Mouse (Mus musculus): ENCODE measurements around the gene Hinfp. TPM values are rescaled to one million over a fixed set of nuclear protein-coding genes. Genes with fewer than 3 reads are reported as not detected.

Gene Hinfp
- total and polyA plus RNA-seq, 3 experiments = 8.4 to 46.1 (median 22.0) TPM

- ATAC-seq (ENCODE audit: extremely low read depth, insufficient number of reproducible peaks, low FRiP score, poor library complexity, severe bottlenecking) = no peak
- no peak for DNase-seq (ENCODE audit: low spot score)
- no peak for TF ChIP-seq POLR2AphosphoS5 (IDR thresholded peaks at IDR 0.05; ENCODE audit: insufficient replicate concordance, low read depth, low read length)
- TF ChIP-seq GATA1 (IDR thresholded peaks at IDR 0.05; ENCODE audit: borderline replicate concordance, low read length) = no peak
- TF ChIP-seq CTCF (IDR thresholded peaks at IDR 0.05; ENCODE audit: low read depth, low read length) = no peak
- TF ChIP-seq TAL1 (conservative IDR thresholded peaks at IDR 0.05; ENCODE audit: low read depth, low read length) = no peak
- no peak for TF ChIP-seq GATA2 (IDR thresholded peaks at IDR 0.05; ENCODE audit: borderline replicate concordance, low read depth, low read length)
- no peak overlapping the region for H3K4me3 ChIP-seq (ENCODE audit: low read depth, low read length)
- H3K4me1 ChIP-seq (ENCODE audit: insufficient read depth, low read depth, low read length) = peaks cover 38% of the 10 kb centered on the region
- H3K27me3 ChIP-seq (ENCODE audit: insufficient read depth, low read length) = no peaks in the 10 kb centered on the region
- H3K36me3 ChIP-seq (replicated peaks) = peaks cover 72% of the 10 kb centered on the region
- no peaks in the 10 kb centered on the region for H3K9me3 ChIP-seq (replicated peaks)
These were observed 41.7 kb upstream of the Hinfp start for GRCm38 (mm10) chr9:44347166-44347565.

DNA sequence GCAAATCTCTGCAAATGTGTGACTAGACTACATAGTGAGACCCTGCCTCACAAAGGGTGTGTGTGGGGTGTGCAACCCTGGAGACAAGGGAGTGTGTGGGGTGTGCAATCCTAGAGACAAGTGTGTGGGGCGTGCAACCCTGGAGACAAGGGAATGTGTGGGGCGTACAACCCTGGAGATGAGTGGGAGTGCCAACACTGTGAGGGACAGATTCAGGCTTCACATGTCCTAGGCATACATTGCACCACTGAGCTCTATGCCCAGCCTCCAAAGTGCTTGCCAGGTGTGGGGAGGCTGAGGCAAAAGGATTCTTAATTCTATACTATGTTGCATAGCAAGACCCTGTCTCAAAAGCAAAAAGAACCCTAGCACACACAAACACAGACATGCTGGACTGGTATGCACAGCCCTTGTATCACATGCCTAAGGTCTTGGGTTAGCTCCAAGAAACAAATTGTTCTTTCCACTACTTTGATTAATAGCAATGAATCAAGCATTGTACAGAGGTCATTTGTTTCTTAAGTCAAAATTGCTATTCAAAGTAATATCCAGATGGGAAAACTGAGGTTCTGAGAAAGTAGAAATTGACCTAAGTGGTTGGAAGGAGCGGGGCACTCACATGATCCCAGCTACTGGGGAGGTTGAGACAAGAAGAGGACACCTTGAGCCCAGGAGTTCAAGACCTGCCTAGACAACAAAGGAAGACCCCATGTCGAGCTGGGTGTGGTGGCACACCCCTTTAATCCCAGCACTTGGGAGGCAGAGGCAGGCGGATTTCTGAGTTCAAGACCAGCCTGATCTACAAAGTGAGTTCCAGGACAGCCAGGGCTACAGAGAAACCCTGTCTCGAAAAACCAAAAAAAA is 40.3 kb upstream of the Hinfp start:
- no peaks in the 10 kb centered on the region for H3K9me3 ChIP-seq (replicated peaks)

DNA sequence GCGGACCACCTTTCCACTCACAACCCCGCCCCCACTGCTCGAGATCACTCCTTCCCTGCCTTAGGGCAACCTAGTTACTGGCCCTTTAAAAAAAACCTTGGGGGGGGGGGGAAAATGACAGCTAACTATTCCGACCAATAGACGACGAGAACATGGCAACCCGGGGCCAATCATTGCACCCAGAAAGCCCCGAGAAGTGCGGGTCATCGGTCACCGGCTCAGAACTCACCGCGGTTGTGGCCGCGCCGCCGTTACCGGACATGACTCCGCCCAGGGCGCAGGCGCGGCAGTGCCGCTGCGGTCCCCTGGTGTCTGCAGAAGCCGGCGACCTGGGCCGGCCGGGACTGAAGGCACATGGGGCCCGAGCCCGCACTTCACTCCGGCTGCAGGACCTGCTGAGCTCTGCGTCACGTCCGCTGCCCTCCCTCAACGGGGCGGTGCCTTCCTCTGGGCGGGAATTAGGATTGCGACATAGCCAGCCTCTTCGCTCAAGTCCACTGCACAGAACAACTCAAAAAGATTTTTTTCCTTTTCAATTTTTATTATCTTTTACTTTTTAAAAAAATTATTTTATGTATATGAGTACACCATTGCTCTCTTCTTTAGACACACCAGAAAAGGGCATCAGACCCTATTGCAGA is 38.4 kb upstream of the Hinfp start, which contains the start of gene Hmbs:
TSS of gene Hmbs (minus strand) at position 448 of the 641 bp plus-strand sequence.
- TF ChIP-seq TAL1 (conservative IDR thresholded peaks at IDR 0.05; ENCODE audit: low read depth, low read length) (no peak), GATA1 (IDR thresholded peaks at IDR 0.05; ENCODE audit: borderline replicate concordance, low read length) (no peak), GATA2 (IDR thresholded peaks at IDR 0.05; ENCODE audit: borderline replicate concordance, low read depth, low read length) (no peak), POLR2AphosphoS5 (IDR thresholded peaks at IDR 0.05; ENCODE audit: insufficient replicate concordance, low read depth, low read length) (no peak), CTCF (IDR thresholded peaks at IDR 0.05; ENCODE audit: low read depth, low read length) (no peak)
- DNase-seq (ENCODE audit: low spot score) (peak; percentile 84), ATAC-seq (ENCODE audit: extremely low read depth, insufficient number of reproducible peaks, low FRiP score, poor library complexity, severe bottlenecking) (peak; percentile 51)
- H3K27me3 ChIP-seq (ENCODE audit: insufficient read depth, low read length) = no peaks in the 10 kb centered on the region
- H3K36me3 ChIP-seq (replicated peaks) = peaks cover 75% of the 10 kb centered on the region
- no peaks in the 10 kb centered on the region for H3K9me3 ChIP-seq (replicated peaks)
- peaks cover 68% of the 10 kb centered on the region for H3K4me1 ChIP-seq (ENCODE audit: insufficient read depth, low read depth, low read length)
- H3K4me3 ChIP-seq (ENCODE audit: low read depth, low read length) = peak within 1 kb of the TSS; percentile 85

More for the DNA sequence above, 40.3 kb upstream of the Hinfp start:
- DNase-seq (ENCODE audit: low spot score) (no peak), ATAC-seq (ENCODE audit: extremely low read depth, insufficient number of reproducible peaks, low FRiP score, poor library complexity, severe bottlenecking) (no peak)
- peaks cover 72% of the 10 kb centered on the region for H3K36me3 ChIP-seq (replicated peaks)
- no peaks in the 10 kb centered on the region for H3K27me3 ChIP-seq (ENCODE audit: insufficient read depth, low read length)
- H3K4me3 ChIP-seq (ENCODE audit: low read depth, low read length) = no peak overlapping the region
- TF ChIP-seq CTCF (IDR thresholded peaks at IDR 0.05; ENCODE audit: low read depth, low read length) (no peak), GATA1 (IDR thresholded peaks at IDR 0.05; ENCODE audit: borderline replicate concordance, low read length) (no peak), POLR2AphosphoS5 (IDR thresholded peaks at IDR 0.05; ENCODE audit: insufficient replicate concordance, low read depth, low read length) (no peak), TAL1 (conservative IDR thresholded peaks at IDR 0.05; ENCODE audit: low read depth, low read length) (no peak), GATA2 (IDR thresholded peaks at IDR 0.05; ENCODE audit: borderline replicate concordance, low read depth, low read length) (no peak)
- H3K4me1 ChIP-seq (ENCODE audit: insufficient read depth, low read depth, low read length) = peaks cover 52% of the 10 kb centered on the region

DNA sequence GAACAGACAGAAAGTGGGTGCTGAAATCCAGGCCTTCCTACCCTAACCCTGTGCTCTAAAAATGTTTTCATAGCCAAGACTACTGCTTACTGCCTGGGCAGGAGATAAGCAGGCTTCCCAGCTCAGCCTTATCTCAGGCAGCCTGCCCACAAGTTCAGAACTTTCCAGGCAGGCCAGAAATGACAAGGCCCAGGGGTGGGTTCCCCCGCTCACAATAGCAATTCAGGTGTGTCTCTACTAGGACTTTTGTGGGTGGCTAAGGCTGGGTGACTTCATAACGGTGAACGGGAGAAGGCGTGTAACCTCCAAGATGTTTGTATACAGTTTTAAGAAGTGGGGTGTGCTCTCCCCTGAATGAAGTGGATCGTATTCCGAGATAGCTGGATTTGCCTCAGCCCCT is 37.8 kb upstream of the Hinfp start:
- ATAC-seq (ENCODE audit: extremely low read depth, insufficient number of reproducible peaks, low FRiP score, poor library complexity, severe bottlenecking) (peak; percentile 60), DNase-seq (ENCODE audit: low spot score) (peak; percentile 63)
- TF ChIP-seq GATA2 (IDR thresholded peaks at IDR 0.05; ENCODE audit: borderline replicate concordance, low read depth, low read length) = no peak
- TF ChIP-seq TAL1 (conservative IDR thresholded peaks at IDR 0.05; ENCODE audit: low read depth, low read length) = peak; percentile 87
- Histone ChIP-seq H3K27me3 (ENCODE audit: insufficient read depth, low read length) (no peaks in the 10 kb centered on the region), H3K9me3 (replicated peaks) (no peaks in the 10 kb centered on the region), H3K4me1 (ENCODE audit: insufficient read depth, low read depth, low read length) (peaks cover 70% of the 10 kb centered on the region), H3K4me3 (ENCODE audit: low read depth, low read length) (peak overlapping the region; percentile 85), H3K36me3 (replicated peaks) (peaks cover 75% of the 10 kb centered on the region)

GRCm38 (mm10) chr9:44342605-44343004 is 37.1 kb upstream of the Hinfp start:
- H3K27me3 ChIP-seq (ENCODE audit: insufficient read depth, low read length) = no peaks in the 10 kb centered on the region
- peak overlapping the region; percentile 85 for H3K4me3 ChIP-seq (ENCODE audit: low read depth, low read length)
- DNase-seq (ENCODE audit: low spot score) (no peak), ATAC-seq (ENCODE audit: extremely low read depth, insufficient number of reproducible peaks, low FRiP score, poor library complexity, severe bottlenecking) (no peak)
- H3K9me3 ChIP-seq (replicated peaks) = no peaks in the 10 kb centered on the region
- TF ChIP-seq GATA1 (IDR thresholded peaks at IDR 0.05; ENCODE audit: borderline replicate concordance, low read length) (no peak), POLR2AphosphoS5 (IDR thresholded peaks at IDR 0.05; ENCODE audit: insufficient replicate concordance, low read depth, low read length) (no peak), GATA2 (IDR thresholded peaks at IDR 0.05; ENCODE audit: borderline replicate concordance, low read depth, low read length) (no peak), CTCF (IDR thresholded peaks at IDR 0.05; ENCODE audit: low read depth, low read length) (no peak), TAL1 (conservative IDR thresholded peaks at IDR 0.05; ENCODE audit: low read depth, low read length) (no peak)
- peaks cover 69% of the 10 kb centered on the region for H3K4me1 ChIP-seq (ENCODE audit: insufficient read depth, low read depth, low read length)
- peaks cover 74% of the 10 kb centered on the region for H3K36me3 ChIP-seq (replicated peaks)

GRCm38 (mm10) chr9:44342173-44342572 is 36.7 kb upstream of the Hinfp start:
- peak; percentile 75 for DNase-seq (ENCODE audit: low spot score)
- Histone ChIP-seq H3K4me1 (ENCODE audit: insufficient read depth, low read depth, low read length) (peaks cover 69% of the 10 kb centered on the region), H3K36me3 (replicated peaks) (peaks cover 74% of the 10 kb centered on the region), H3K9me3 (replicated peaks) (no peaks in the 10 kb centered on the region), H3K4me3 (ENCODE audit: low read depth, low read length) (peak overlapping the region; percentile 85), H3K27me3 (ENCODE audit: insufficient read depth, low read length) (no peaks in the 10 kb centered on the region)
- TF ChIP-seq POLR2AphosphoS5 (IDR thresholded peaks at IDR 0.05; ENCODE audit: insufficient replicate concordance, low read depth, low read length) (no peak), TAL1 (conservative IDR thresholded peaks at IDR 0.05; ENCODE audit: low read depth, low read length) (peak; percentile 89)
- ATAC-seq (ENCODE audit: extremely low read depth, insufficient number of reproducible peaks, low FRiP score, poor library complexity, severe bottlenecking) = peak; percentile 57

Measured in G1E (cell line).